Mouse (Mus musculus) stomach, embryonic 14.5 days (tissue): ENCODE measurements around the gene Cldn6. TPM values are rescaled to one million over a fixed set of nuclear protein-coding genes. Genes with fewer than 3 reads are reported as not detected.

Experiments used
- ATAC-seq: fragments of 200-750 bp; cut with Nextera tagmentation; 2 replicates; pipeline ENCODE4 v1.8.0; 2017; ENCODE audit warnings: low read depth, moderate TSS enrichment; ENCODE audit not compliant: insufficient number of reproducible peaks, insufficient read depth, low FRiP score
- H3K27ac ChIP-seq: fragments of 300-500 bp; sonication (generic); 2 replicates; pipeline ENCODE4 v1.5.1; 2014; ENCODE audit warnings: mild to moderate bottlenecking, low read length, moderate library complexity, mixed read lengths
- H3K27me3 ChIP-seq: fragments of 300-500 bp; sonication (generic); 2 replicates; pipeline ENCODE4 v1.6.1; 2014; ENCODE audit warnings: low read length, control low read depth, mixed read lengths; ENCODE audit not compliant: control insufficient read depth, insufficient read depth
- H3K36me3 ChIP-seq: fragments of 300-500 bp; sonication (generic); 2 replicates; pipeline ENCODE4 v1.6.1; 2014; ENCODE audit warnings: mild to moderate bottlenecking, control low read depth, low read length, moderate library complexity, mixed read lengths; ENCODE audit not compliant: control insufficient read depth, insufficient read depth
- H3K4me1 ChIP-seq: fragments of 300-500 bp; sonication (generic); 2 replicates; pipeline ENCODE4 v1.6.1; 2014; ENCODE audit warnings: low read length, control low read depth, mixed read lengths; ENCODE audit not compliant: control insufficient read depth, insufficient read depth
- H3K4me2 ChIP-seq: fragments of 300-500 bp; sonication (generic); replicated peaks from 2 replicates; pipeline ENCODE4 v1.6.1; 2014; ENCODE audit warnings: low read depth, low read length, control low read depth
- H3K4me3 ChIP-seq: fragments of 300-500 bp; sonication (generic); 2 replicates; pipeline ENCODE4 v1.5.1; 2014; ENCODE audit warnings: low read depth, low read length, control low read depth
- H3K9ac ChIP-seq: fragments of 300-500 bp; sonication (generic); replicated peaks from 2 replicates; pipeline ENCODE4 v1.6.1; 2014; ENCODE audit warnings: low read depth, mild to moderate bottlenecking, control low read depth, low read length, moderate library complexity, mixed read lengths
- H3K9me3 ChIP-seq: fragments of 300-500 bp; sonication (generic); 2 replicates; pipeline ENCODE4 v1.6.1; 2016; ENCODE audit warnings: low read depth, low read length, control low read depth; ENCODE audit not compliant: control insufficient read depth
- WGBS: fragments of 180-500 bp; shearing (Covaris S2); extraction: QIAGEN DNeasy Blood & Tissue Kit; methylation state at CpG from one replicate; pipeline ENCODE4 v1.1.7; 2014; 5-methylcytosine and 5-hydroxymethylcytosine counted together
- polyA plus RNA-seq: library from polyadenylated mRNA; unstranded; fragments of >200 nt; fragmentation: Nextera tagmentation; extraction: Ambion mirVana; gene quantifications from 2 replicates; pipeline ENCODE4 v1.2.1, GENCODE M21; 2014

Gene Cldn6
- polyA plus RNA-seq, 1 experiment from 2014 or later: 149 TPM

DNA sequence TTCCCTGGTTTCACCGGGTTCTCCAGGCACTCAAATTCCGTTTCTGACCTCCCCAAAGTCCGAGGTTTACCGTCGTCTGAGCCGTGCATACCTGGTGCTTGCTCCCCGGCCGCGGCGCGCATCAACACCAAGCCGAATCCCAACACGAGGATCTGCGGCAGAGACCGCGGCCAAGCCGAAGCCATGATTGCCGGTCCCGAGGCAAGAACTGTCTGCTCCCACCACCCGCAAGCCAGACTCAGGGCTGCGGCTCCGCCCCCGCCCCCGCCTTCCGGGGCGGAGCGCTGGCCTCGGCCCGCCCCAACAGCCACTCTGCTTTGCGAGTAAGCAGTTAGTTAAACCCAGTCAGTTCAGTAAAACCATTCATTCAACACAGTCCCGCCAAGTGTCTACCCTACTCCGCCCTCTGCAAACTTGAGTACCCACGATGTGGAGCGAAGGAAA is 1.8 kb upstream of the Cldn6 start, which contains the start of gene Tnfrsf12a:
Tnfrsf12a (minus strand) TSS at position 233 of the 444 bp plus-strand sequence.
- WGBS: under 1% methylated on average over 34 of the region's 34 CpGs

DNA sequence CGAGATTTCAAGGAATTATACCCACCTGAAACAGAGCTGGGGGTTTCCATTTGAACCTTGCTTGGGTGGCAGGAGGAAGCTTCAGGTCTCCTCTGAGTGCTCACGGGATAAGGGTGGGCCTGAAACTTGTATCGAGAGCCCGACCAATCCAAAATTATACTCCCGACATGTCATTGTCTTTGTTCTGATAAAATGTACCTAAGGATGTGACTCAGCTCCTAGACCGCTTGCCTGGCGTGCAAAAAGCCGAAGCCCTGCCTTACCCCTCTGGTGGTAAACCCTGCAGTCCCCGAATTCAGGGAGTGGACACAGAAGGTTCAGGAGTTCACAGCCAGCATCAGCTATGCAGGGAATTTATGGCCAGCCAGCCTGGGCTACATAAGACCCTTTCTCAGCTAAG is 1.3 kb downstream of the Cldn6 start:
- ATAC-seq: no peak
- Histone ChIP-seq H3K4me1 (peaks cover 24% of the 10 kb centered on the region), H3K4me2 (peak overlapping the region; percentile 29), H3K9ac (no peak overlapping the region), H3K9me3 (no peaks in the 10 kb centered on the region), H3K4me3 (peak overlapping the region; percentile 26), H3K27ac (peak overlapping the region; percentile 49; the same call in 1 of the 2 replicates), H3K36me3 (no peaks in the 10 kb centered on the region; the same call in 1 of the 2 replicates), H3K27me3 (peaks cover 22% of the 10 kb centered on the region)
- WGBS: 56% methylated on average over 9 of the region's 9 CpGs

More for the DNA sequence above, 1.8 kb upstream of the Cldn6 start, which contains the start of gene Tnfrsf12a:
- peaks cover 29% of the 10 kb centered on the region; the same call in 1 of the 2 replicates for H3K4me1 ChIP-seq
- no peaks in the 10 kb centered on the region; the same call in 1 of the 2 replicates for H3K36me3 ChIP-seq
- peak within 1 kb of the TSS; percentile 89 for H3K4me2 ChIP-seq
- ATAC-seq: peak; percentile 44
- H3K27ac ChIP-seq: peak within 1 kb of the TSS; percentile 34; the same call in 1 of the 2 replicates
- H3K9ac ChIP-seq: peak within 1 kb of the TSS; percentile 2; the same call in 1 of the 2 replicates
- H3K4me3 ChIP-seq: peak within 1 kb of the TSS; percentile 43
- peaks cover 20% of the 10 kb centered on the region for H3K27me3 ChIP-seq
- no peaks in the 10 kb centered on the region for H3K9me3 ChIP-seq

DNA sequence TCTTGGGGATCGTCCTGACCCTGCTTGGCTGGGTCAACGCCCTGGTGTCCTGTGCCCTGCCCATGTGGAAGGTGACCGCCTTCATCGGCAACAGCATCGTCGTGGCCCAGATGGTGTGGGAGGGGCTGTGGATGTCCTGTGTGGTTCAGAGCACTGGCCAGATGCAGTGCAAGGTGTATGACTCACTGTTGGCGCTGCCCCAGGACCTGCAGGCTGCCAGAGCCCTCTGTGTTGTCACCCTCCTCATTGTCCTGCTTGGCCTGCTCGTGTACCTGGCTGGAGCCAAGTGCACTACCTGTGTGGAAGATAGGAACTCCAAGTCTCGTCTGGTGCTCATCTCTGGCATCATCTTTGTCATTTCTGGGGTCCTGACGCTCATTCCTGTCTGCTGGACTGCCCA is 2.0 kb downstream of the Cldn6 start:
- H3K36me3 ChIP-seq: no peaks in the 10 kb centered on the region; the same call in 1 of the 2 replicates
- peaks cover 17% of the 10 kb centered on the region for H3K4me1 ChIP-seq
- peak overlapping the region; percentile 29 for H3K4me2 ChIP-seq
- peaks cover 22% of the 10 kb centered on the region for H3K27me3 ChIP-seq
- H3K9ac ChIP-seq: no peak overlapping the region
- no peak for ATAC-seq
- no peak overlapping the region; the same call in 1 of the 2 replicates for H3K27ac ChIP-seq
- WGBS: 48% methylated on average over 10 of the region's 10 CpGs
- no peaks in the 10 kb centered on the region for H3K9me3 ChIP-seq
- 0 out of 2 replicates have a peak overlapping the region, but pooled peaks have one; percentile 26 for H3K4me3 ChIP-seq

DNA sequence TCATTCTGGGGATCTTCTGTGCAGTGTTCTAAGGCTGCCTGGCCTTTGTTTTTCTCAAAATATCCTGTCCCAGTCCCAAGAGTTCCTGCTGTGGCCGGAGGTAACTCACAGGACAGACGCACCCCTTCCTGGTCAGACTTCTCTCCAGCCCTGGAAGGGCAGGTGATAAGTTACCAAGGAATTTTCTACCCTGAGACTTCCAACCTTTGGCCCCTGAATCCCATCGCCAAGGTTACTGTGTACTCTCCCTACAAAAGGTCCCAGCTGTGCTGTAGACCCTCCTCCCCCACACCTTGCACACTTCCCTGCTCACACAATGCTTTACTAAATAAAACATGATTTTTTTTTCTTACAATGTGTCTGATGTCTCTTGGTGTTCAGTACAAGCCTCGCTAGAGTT is 3.0 kb downstream of the Cldn6 start:
- peaks cover 10% of the 10 kb centered on the region for H3K4me1 ChIP-seq
- H3K9me3 ChIP-seq: no peaks in the 10 kb centered on the region
- H3K4me3 ChIP-seq: no peak overlapping the region
- H3K9ac ChIP-seq: no peak overlapping the region
- peak overlapping the region; percentile 15; the same call in 1 of the 2 replicates for H3K27ac ChIP-seq
- WGBS: 39% methylated on average over 4 of the region's 4 CpGs
- H3K4me2 ChIP-seq: peak overlapping the region; percentile 29; the same call in 1 of the 2 replicates
- peaks cover 22% of the 10 kb centered on the region for H3K27me3 ChIP-seq
- H3K36me3 ChIP-seq: no peaks in the 10 kb centered on the region; the same call in 1 of the 2 replicates
- no peak for ATAC-seq

DNA sequence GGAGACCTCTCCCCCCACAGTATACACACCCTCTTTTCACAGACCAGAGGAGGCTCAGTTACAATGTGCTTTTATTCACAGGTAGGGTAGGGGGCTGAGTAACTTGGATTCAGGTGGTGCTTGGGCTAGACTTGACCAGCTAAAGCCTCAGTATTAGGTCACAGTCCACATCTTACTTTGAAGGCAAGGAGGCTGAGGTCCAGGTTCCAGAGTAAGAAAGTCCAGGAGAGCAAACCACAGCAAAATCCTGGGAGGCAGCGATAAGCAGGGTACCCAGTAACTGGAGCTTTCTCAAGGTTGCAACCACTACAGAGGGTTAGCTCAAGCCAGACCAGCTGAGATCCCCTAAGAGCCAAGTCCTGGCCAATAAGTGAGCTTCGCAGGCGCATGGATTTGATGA is 3.5 kb downstream of the Cldn6 start:
- Histone ChIP-seq H3K27me3 (peaks cover 22% of the 10 kb centered on the region), H3K9ac (no peak overlapping the region), H3K27ac (no peak overlapping the region), H3K4me2 (no peak overlapping the region), H3K4me3 (no peak overlapping the region), H3K9me3 (no peaks in the 10 kb centered on the region), H3K36me3 (no peaks in the 10 kb centered on the region; the same call in 1 of the 2 replicates), H3K4me1 (peaks cover 10% of the 10 kb centered on the region)
- 66% methylated on average over 3 of the region's 3 CpGs for WGBS
- ATAC-seq: no peak

DNA sequence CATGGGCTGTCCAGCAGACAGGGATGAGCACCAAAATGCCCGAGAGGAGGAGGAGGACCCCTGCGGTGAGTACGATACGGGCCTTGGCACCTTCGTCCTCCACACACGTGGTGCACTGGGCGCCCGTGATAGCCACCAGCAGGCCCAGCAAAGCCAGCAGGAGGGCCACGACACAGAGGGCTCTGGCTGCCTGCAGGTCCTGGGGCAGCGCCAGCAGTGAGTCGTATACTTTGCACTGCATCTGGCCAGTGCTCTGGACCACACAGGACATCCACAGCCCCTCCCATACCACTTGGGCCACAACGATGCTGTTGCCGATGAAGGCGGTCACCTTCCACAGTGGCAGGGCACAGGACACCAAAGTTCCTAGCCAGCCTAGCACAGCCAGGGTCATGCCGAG is 4.2 kb downstream of the Cldn6 start:
- 21% methylated on average over 15 of the region's 15 CpGs for WGBS
- Histone ChIP-seq H3K36me3 (no peaks in the 10 kb centered on the region; the same call in 1 of the 2 replicates), H3K9ac (no peak overlapping the region), H3K27me3 (peaks cover 22% of the 10 kb centered on the region), H3K4me1 (peaks cover 10% of the 10 kb centered on the region), H3K9me3 (no peaks in the 10 kb centered on the region), H3K4me3 (no peak overlapping the region), H3K27ac (no peak overlapping the region), H3K4me2 (peak overlapping the region; percentile 20)
- ATAC-seq: no peak

DNA sequence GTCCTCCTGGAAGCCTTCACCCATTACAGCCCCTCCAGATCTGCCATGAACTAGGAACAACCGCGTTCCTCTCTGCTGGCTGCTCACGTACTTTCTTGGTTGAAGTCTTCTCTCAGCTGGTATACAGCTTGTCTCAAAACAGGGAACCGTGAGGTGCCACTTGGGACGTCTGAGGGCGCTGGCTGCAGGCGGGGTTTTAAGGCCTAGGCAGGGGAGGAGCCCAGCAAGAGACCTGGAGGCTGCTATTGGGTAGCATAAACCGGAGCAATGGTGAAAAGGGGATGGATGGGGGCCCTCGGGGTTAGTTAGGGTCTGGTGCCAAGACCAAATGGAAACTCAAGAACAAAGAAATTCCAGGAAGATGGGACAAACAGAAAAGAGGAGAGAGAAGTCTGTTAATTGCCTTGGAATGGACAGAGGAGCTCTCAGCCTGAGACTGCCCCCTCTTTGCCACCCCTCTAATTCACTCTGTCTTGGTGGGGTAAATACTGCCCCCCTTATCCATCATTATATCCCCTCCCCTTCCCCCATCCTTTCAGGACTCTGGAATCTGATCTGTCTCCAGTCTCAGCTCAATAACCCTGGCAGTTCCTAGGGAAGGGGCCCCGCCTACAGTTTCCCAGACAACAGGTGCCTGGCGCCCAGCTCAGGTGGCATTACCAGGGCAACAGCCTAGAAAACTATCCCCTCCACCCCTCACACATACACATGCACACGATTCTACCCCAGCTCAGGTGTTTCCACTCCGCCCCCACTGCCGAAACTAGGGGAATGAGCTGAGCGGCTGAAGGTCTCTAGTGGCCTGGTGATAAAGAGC is 5.0 kb downstream of the Cldn6 start, which contains the start of gene Cldn9:
Cldn9 (minus strand) TSS at position 171 of the 817 bp plus-strand sequence.
- 27% methylated on average over 15 of the region's 15 CpGs for WGBS
- Histone ChIP-seq H3K27me3 (peaks cover 18% of the 10 kb centered on the region), H3K9ac (no peak within 1 kb of the TSS), H3K9me3 (no peaks in the 10 kb centered on the region), H3K4me3 (no peak within 1 kb of the TSS), H3K4me2 (peak within 1 kb of the TSS; percentile 20), H3K4me1 (peaks cover 10% of the 10 kb centered on the region), H3K27ac (0 out of 2 replicates have a peak within 1 kb of the TSS, but pooled peaks have one; percentile 10), H3K36me3 (no peaks in the 10 kb centered on the region; the same call in 1 of the 2 replicates)
- ATAC-seq: peak; percentile 59; the same call in 1 of the 2 replicates

DNA sequence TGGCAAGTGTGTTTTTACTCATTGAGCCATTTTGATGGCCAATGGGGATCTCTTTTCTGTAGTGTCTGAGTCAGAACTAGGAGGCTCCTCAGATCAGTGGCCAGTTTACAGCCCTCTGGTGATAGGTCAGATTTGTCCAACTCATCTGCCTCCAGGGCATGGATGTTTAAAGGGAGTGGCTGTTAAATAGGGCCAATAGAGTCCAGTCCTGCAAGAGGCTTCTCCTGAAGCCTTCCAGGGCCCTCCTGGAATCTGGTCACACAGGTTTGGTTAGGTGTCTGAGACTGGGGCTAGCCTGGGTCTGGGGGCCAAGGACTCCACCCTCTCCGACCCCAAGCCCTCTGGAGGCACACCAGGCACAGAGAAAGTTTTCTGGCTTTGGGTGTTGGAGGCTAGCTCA is 15.4 kb downstream of the Cldn6 start:
- Histone ChIP-seq H3K27me3 (0 out of 2 replicates have a peak, but pooled peaks cover 4% of the 10 kb centered on the region), H3K9me3 (no peaks in the 10 kb centered on the region), H3K36me3 (no peaks in the 10 kb centered on the region), H3K27ac (no peak overlapping the region), H3K4me1 (no peaks in the 10 kb centered on the region), H3K9ac (no peak overlapping the region), H3K4me2 (no peak overlapping the region), H3K4me3 (no peak overlapping the region)
- WGBS: 50% methylated on average over 1 of the region's 1 CpGs
- ATAC-seq: 0 out of 2 replicates have a peak, but pooled peaks have one; percentile 43
